Mouse (Mus musculus): ENCODE data around the gene Irak3. TPM values are rescaled to one million over a fixed set of nuclear protein-coding genes. Genes with fewer than 3 reads are reported as not detected.

Gene Irak3
- total RNA-seq, 2 experiments from 2014 or later, result 3.3 to 3.5 TPM

DNA sequence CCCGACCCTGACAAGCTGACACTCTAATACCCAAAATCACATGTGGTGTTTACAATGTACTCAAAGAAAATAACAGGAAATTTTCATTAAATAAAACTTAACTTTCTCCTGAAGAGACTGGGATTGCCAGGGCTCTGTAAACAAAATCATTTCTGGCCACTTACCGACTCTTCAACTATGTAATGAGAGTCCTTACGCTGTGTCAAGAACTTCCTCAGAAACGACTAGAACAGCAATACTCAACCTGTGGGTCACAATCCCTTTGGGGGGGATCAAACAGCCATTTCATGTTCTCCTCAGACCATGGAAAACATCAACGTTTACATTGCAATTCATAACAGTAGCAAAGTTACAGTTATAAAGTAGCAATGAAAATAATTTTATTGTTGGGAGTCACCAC is 104.4 kb downstream of the Irak3 start:
- no peak for DNase-seq

GRCm38 (mm10) chr10:120095716-120096115 is 106.2 kb downstream of the Irak3 start:
- no peak for DNase-seq

DNA sequence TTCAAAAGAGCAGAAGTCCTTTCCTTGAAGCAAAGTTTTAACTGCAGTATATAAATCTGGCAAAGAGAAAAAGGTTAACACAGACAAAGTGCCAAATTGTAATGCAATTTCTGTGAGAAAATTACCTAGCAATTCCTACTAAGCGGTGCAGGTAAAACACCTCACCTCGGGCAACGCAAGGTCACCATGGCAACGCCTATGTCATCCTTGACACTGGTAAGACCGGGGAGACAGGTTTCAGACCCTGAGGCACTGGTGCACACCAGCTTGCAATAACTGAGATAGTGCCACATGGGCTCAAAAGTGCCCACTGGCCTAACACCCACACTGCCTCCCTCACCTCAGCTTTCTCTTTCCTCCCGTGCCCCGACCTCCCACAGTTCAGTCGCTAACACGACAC is 106.8 kb downstream of the Irak3 start:
- DNase-seq, result no peak

DNA sequence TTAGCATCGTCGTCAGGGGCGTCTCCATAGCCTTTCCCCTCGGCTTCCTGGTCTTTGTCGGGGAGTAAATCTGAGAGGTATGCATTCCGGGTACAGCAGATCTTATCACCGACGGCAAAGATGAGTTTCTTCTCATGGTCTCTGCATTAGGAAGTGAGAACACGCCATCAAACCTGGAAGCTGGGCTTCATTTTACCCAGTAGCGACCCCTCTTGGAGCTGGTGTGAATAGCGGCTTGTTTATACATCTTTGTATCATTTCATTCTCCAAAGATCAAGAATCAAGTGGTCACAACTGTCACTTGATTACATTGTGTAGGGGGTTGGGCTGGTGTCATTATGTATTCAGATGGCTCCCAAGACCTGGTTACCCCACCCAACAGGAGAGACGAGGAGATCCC is 109.4 kb downstream of the Irak3 start:
- DNase-seq, result no peak

Other genes starting within 250 kb of the Irak3 start
- 1 to 10 TPM; 6.6 to 8.5 TPM for gene Helb, start 89.1 kb downstream of the Irak3 start, total RNA-seq (2021)
- 100 to 1,000 TPM; 107 to 108 TPM for gene Tmbim4, start 540 bp downstream of the Irak3 start, total RNA-seq (2021)
- 1 to 10 TPM; 8.3 to 9.9 TPM for gene Llph, start 24.9 kb upstream of the Irak3 start, total RNA-seq (2021)